Mouse (Mus musculus) liver, embryonic 13.5 days (tissue): ENCODE results near the gene Mrvi1. TPM values are rescaled to one million over a fixed set of nuclear protein-coding genes. Genes with fewer than 3 reads are reported as not detected.

ENCODE experiments used
- ATAC-seq: fragments of 200-750 bp; cut with Nextera tagmentation; 2 replicates; pipeline ENCODE4 v1.8.0; 2017; ENCODE audit warnings: low read depth, mild to moderate bottlenecking, moderate number of reproducible peaks, moderate library complexity
- DNase-seq: peaks from one replicate; pipeline ENCODE4 v3.0.0; 2022
- H3K27ac ChIP-seq: fragments of 300-500 bp; sonication (generic); 2 replicates; pipeline ENCODE4 v1.5.1; 2015; ENCODE audit warnings: moderate library complexity, mild to moderate bottlenecking, inconsistent platforms
- H3K27me3 ChIP-seq: fragments of 300-500 bp; sonication (generic); 2 replicates; pipeline ENCODE4 v1.6.1; 2015; ENCODE audit warnings: mild to moderate bottlenecking, inconsistent platforms
- H3K36me3 ChIP-seq: fragments of 300-500 bp; sonication (generic); 2 replicates; pipeline ENCODE4 v1.6.1; 2015; ENCODE audit warnings: mild to moderate bottlenecking, inconsistent platforms
- H3K4me1 ChIP-seq: fragments of 300-500 bp; sonication (generic); replicated peaks from 2 replicates; pipeline ENCODE4 v1.6.1; 2015; ENCODE audit warnings: inconsistent platforms
- H3K4me2 ChIP-seq: fragments of 300-500 bp; sonication (generic); 2 replicates; pipeline ENCODE4 v1.6.1; 2015; ENCODE audit warnings: inconsistent platforms, mild to moderate bottlenecking, moderate library complexity
- H3K4me3 ChIP-seq: fragments of 300-500 bp; sonication (generic); replicated peaks from 2 replicates; pipeline ENCODE4 v1.5.1; 2015; ENCODE audit warnings: mild to moderate bottlenecking, inconsistent platforms
- H3K9ac ChIP-seq: fragments of 300-500 bp; sonication (generic); 2 replicates; pipeline ENCODE4 v1.6.1; 2015; ENCODE audit warnings: mild to moderate bottlenecking, inconsistent platforms
- H3K9me3 ChIP-seq: fragments of 300-500 bp; sonication (generic); replicated peaks from 2 replicates; pipeline ENCODE4 v1.6.1; 2016; ENCODE audit warnings: inconsistent platforms
- WGBS: fragments of 180-500 bp; shearing (Covaris S2); methylation state at CpG from one replicate; pipeline ENCODE4 v1.1.7; 2015; ENCODE audit not compliant: insufficient replicate concordance; 5-methylcytosine and 5-hydroxymethylcytosine counted together
- polyA plus RNA-seq: library from polyadenylated mRNA; unstranded; fragments of >200 nt; fragmentation: Nextera tagmentation; extraction: Ambion mirVana; gene quantifications from 2 replicates; pipeline ENCODE4 v1.2.1, GENCODE M21; 2015

Gene Mrvi1
- polyA plus RNA-seq, 1 experiment from 2014 or later, result 6.2 TPM

DNA sequence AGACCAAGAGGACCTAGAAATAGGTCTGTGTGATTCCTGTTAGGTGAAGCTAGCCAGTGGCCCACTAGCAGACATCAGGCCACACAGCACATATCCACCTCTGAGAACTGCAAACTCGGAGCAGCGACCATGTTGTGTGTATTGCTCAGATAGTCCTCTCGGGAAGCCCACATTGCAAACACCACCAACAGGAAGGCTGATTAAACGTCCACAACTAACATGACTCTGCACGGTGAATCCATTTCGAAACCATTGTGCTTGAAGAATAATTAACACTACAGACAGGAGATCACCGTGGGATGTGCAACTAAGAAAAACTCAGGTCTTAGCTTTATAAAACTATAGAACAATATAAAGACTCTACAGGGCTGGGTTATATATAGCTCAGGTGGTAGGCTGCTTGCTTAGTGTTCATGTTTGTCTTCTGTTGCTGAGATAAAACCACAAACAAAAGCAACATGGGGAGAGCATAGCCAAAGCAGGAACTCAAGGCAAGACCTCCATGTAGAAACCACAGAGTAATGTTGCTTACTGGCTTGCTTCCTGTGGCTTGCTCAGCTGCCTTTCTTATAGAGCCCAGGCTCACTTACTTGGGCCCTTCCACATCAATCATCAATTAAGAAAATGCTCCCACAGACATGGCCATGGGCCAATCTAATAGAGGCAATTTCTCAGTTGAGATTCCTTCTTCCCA is 4.4 kb downstream of the Mrvi1 start:
- Histone ChIP-seq H3K4me1 (peaks cover 33% of the 10 kb centered on the region), H3K27ac (peak overlapping the region; percentile 6; the same call in 1 of the 2 replicates), H3K27me3 (no peaks in the 10 kb centered on the region), H3K9ac (no peak overlapping the region), H3K4me3 (no peak overlapping the region), H3K4me2 (no peak overlapping the region), H3K9me3 (no peaks in the 10 kb centered on the region), H3K36me3 (no peaks in the 10 kb centered on the region)
- 28% methylated on average over 7 of the region's 7 CpGs for WGBS
- ATAC-seq, result no peak; the same call in 1 of the 2 replicates
- no peak for DNase-seq

DNA sequence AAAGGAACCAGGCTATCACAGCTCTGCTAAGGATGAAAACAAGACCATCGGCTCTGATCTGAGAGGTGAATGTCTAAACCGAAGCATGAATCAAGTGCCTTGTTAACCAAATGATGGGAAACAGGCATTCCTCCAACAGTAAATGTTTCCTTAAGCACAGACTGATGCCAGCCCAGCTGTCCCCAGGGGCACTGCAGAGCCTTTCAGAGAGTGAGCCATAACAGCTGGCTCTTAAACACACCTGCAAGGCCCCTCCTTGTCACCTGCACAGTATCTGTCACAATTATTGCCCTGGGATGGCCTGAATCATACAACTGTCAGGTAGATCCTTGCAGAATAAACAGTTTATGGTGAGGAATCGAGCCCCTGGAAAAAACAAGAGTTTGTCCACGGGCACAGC is 8.8 kb downstream of the Mrvi1 start:
- Histone ChIP-seq H3K4me2 (no peak overlapping the region), H3K9ac (no peak overlapping the region), H3K27ac (no peak overlapping the region), H3K4me3 (no peak overlapping the region), H3K36me3 (no peaks in the 10 kb centered on the region), H3K27me3 (no peaks in the 10 kb centered on the region), H3K9me3 (no peaks in the 10 kb centered on the region), H3K4me1 (peaks cover 29% of the 10 kb centered on the region)
- no peak for ATAC-seq
- WGBS, result 68% methylated on average over 4 of the region's 4 CpGs
- DNase-seq, result no peak

DNA sequence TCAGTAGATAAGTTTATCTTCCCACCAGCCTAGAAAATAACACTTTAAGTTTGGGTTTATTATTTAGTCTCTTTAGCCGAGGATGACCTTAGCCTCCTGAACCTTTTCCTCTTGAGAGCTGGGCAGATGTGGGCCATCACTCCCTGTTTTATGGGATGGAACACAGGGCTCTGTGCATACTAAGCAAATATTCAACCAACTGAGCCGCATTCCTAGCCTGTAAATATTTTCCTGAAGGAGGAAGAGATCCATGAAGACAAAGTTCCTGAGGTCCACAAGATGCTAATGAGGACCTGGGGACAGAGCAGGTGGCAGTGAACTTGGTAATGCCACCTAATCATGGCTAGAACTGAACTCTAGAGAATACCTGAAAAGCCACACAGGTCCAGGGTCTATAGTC is 9.5 kb downstream of the Mrvi1 start:
- DNase-seq (no peak), ATAC-seq (no peak)
- WGBS, result 48% methylated on average over 2 of the region's 2 CpGs

DNA sequence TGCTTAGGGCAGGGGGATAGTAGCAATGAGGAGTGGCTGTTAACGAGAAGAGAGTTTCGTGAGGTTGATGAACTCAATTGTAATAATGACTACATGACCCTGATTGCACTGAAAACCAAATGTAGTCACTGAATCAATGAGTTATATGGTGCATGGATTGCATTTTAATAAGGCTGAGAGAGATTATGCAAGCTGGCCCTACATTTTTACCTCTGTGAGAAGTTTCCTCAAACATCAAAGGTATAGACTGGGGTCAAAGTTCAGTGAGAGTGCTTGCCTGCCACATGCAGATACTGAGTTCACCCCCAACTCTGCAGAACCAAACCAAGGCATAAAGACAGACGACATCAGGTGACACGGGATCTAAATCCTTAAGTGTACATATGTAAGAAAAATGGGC is 14.9 kb downstream of the Mrvi1 start:
- Histone ChIP-seq H3K27ac (no peak overlapping the region), H3K4me2 (no peak overlapping the region), H3K36me3 (no peaks in the 10 kb centered on the region), H3K4me1 (peaks cover 49% of the 10 kb centered on the region), H3K4me3 (no peak overlapping the region), H3K9ac (no peak overlapping the region), H3K9me3 (no peaks in the 10 kb centered on the region), H3K27me3 (no peaks in the 10 kb centered on the region)
- no peak for ATAC-seq
- 80% methylated on average over 4 of the region's 4 CpGs for WGBS
- no peak for DNase-seq

More for the DNA sequence above, 9.5 kb downstream of the Mrvi1 start:
- H3K9me3 ChIP-seq, result no peaks in the 10 kb centered on the region
- no peak overlapping the region for H3K9ac ChIP-seq
- H3K4me1 ChIP-seq, result peaks cover 23% of the 10 kb centered on the region
- H3K4me3 ChIP-seq, result no peak overlapping the region
- no peak overlapping the region for H3K4me2 ChIP-seq
- no peaks in the 10 kb centered on the region for H3K36me3 ChIP-seq
- no peak overlapping the region for H3K27ac ChIP-seq
- no peaks in the 10 kb centered on the region for H3K27me3 ChIP-seq

DNA sequence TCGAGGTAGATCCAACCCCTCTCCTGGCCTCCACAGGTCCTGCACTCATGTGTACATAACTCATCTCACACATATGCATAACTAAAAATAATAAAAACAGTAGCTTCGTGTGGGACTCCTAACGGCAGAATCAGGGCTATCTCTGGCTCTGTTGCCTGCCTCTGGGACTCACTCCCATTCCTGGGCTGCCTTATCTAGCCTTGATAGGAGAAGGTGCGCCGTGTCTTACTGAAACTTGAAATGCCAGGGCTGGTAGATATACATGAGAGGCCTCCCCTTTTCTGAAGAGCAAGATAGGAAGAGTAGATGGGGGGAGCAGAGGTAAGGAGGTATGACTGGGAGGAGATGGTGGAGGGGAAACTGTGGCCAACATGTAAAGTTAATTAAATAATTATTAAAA is 15.4 kb downstream of the Mrvi1 start:
- peak; percentile 78 for ATAC-seq
- Histone ChIP-seq H3K4me2 (no peak overlapping the region), H3K4me1 (peaks cover 53% of the 10 kb centered on the region), H3K9ac (no peak overlapping the region), H3K27me3 (no peaks in the 10 kb centered on the region), H3K9me3 (no peaks in the 10 kb centered on the region), H3K4me3 (no peak overlapping the region), H3K36me3 (no peaks in the 10 kb centered on the region), H3K27ac (no peak overlapping the region)
- no peak for DNase-seq
- 34% methylated on average over 5 of the region's 5 CpGs for WGBS

DNA sequence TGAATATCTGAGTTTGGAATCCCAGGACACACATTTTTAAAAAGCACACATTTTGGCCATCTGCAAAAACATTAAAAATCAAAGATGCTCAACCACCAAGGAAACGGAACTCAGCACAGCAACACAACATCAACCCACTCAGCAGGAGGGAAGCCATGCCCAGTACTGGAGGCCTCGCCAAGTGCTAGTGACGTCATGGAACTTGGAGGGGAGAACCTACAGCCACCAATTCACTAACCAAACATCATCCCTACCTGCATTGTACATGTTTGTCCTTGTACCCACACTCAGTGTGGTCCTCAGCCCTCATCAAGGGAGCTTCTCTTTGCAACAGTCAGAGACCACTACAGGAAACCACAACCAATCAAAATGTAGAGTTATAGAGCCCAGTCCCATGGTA is 16.9 kb downstream of the Mrvi1 start:
- whole genome bisulfite sequencing, result 78% methylated on average over 3 of the region's 3 CpGs
- no peak overlapping the region for H3K4me3 ChIP-seq
- no peaks in the 10 kb centered on the region for H3K36me3 ChIP-seq
- ATAC-seq (no peak), DNase-seq (no peak)
- no peak overlapping the region for H3K9ac ChIP-seq
- H3K4me1 ChIP-seq, result peaks cover 66% of the 10 kb centered on the region
- H3K9me3 ChIP-seq, result no peaks in the 10 kb centered on the region
- no peak overlapping the region for H3K4me2 ChIP-seq
- no peak overlapping the region for H3K27ac ChIP-seq
- no peaks in the 10 kb centered on the region for H3K27me3 ChIP-seq

DNA sequence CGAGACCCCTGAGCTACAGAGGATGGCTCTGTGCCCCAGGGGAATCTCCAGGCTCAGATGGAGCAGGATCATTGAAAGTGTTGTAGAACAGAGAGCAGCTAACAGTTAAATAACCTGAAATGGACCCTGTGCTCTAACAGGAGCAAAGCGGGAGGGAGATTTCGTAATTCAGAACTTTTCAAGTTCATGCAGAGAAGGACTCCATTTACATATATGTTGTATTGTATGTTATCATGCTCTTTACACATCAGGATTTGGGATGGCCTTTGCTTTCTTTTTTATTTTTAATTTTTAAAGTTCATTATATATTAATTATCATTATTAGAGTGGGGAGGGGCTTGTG is 18.6 kb downstream of the Mrvi1 start:
- Histone ChIP-seq H3K4me1 (peaks cover 67% of the 10 kb centered on the region), H3K36me3 (no peaks in the 10 kb centered on the region), H3K9ac (peak overlapping the region; percentile 0; the same call in 1 of the 2 replicates), H3K4me2 (0 out of 2 replicates have a peak overlapping the region, but pooled peaks have one; percentile 6), H3K9me3 (no peaks in the 10 kb centered on the region), H3K27me3 (no peaks in the 10 kb centered on the region), H3K4me3 (no peak overlapping the region), H3K27ac (0 out of 2 replicates have a peak overlapping the region, but pooled peaks have one; percentile 6)
- ATAC-seq (no peak), DNase-seq (no peak)
- WGBS, result 68% methylated on average over 3 of the region's 3 CpGs

DNA sequence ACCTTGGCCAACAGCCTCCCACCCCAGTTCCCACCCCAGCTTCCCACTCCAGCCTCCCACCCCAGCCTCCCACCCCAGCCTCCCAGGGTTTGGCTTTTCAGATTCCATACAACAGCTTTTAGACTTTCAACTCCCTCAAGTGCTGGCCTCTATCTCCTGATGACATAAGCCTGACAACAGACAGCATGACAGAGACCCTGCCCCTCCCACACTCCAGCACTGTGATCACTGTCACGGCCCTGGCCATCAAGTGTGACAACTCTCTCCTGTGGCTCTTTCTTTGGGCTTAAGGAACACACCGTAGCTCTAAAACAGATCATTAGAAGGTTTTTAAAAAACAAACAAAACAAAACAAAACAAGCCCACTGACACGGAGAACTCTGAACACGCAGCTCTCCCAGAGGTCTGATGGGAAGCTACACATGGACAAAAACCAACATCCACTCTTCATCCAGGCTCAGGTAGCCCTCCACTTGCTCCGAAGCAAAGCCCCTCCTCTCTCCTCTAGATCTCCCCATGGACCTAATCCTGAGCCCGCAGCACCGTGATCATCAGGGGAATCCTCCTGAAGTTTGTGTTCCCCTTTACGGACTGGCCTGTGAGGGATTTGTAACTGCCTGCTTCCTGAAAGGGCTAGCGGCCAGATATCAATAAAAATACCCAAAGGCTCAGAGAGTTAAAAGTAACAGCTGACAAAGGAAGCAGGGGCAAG is 19.2 kb downstream of the Mrvi1 start:
- peak; percentile 57 for ATAC-seq

DNA sequence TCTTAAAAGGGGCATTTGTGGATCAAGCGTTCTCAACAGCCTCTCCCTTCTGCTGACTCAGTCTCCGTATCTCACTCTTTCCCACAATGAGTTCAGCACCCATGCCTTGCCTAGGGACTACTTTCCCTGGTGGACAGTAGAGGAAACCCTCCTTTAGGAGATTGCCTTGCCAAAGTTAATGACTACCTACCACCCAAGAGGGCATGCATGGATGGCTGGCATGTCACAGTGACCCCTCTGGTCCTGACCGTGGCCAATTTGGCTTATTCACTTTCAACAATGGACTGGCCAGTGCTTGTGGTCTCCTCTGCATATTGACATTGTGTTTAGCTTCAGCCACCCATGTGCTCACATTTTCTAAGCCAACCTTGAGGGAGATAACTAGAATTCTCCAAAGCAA is 19.8 kb downstream of the Mrvi1 start:
- H3K4me2 ChIP-seq, result no peak overlapping the region
- no peaks in the 10 kb centered on the region for H3K9me3 ChIP-seq
- no peak overlapping the region for H3K4me3 ChIP-seq
- WGBS, result 79% methylated on average over 3 of the region's 3 CpGs
- H3K27ac ChIP-seq, result no peak overlapping the region
- H3K4me1 ChIP-seq, result peaks cover 65% of the 10 kb centered on the region
- H3K27me3 ChIP-seq, result no peaks in the 10 kb centered on the region
- H3K36me3 ChIP-seq, result no peaks in the 10 kb centered on the region
- ATAC-seq, result no peak
- no peak for DNase-seq
- no peak overlapping the region for H3K9ac ChIP-seq

More for the DNA sequence above, 19.2 kb downstream of the Mrvi1 start:
- 42% methylated on average over 9 of the region's 9 CpGs for WGBS
- H3K27ac ChIP-seq, result 0 out of 2 replicates have a peak overlapping the region, but pooled peaks have one; percentile 6
- 0 out of 2 replicates have a peak overlapping the region, but pooled peaks have one; percentile 6 for H3K4me2 ChIP-seq
- no peaks in the 10 kb centered on the region for H3K9me3 ChIP-seq
- H3K4me3 ChIP-seq, result no peak overlapping the region
- no peaks in the 10 kb centered on the region for H3K36me3 ChIP-seq
- H3K9ac ChIP-seq, result peak overlapping the region; percentile 0; the same call in 1 of the 2 replicates
- peaks cover 67% of the 10 kb centered on the region for H3K4me1 ChIP-seq
- no peak for DNase-seq
- no peaks in the 10 kb centered on the region for H3K27me3 ChIP-seq

DNA sequence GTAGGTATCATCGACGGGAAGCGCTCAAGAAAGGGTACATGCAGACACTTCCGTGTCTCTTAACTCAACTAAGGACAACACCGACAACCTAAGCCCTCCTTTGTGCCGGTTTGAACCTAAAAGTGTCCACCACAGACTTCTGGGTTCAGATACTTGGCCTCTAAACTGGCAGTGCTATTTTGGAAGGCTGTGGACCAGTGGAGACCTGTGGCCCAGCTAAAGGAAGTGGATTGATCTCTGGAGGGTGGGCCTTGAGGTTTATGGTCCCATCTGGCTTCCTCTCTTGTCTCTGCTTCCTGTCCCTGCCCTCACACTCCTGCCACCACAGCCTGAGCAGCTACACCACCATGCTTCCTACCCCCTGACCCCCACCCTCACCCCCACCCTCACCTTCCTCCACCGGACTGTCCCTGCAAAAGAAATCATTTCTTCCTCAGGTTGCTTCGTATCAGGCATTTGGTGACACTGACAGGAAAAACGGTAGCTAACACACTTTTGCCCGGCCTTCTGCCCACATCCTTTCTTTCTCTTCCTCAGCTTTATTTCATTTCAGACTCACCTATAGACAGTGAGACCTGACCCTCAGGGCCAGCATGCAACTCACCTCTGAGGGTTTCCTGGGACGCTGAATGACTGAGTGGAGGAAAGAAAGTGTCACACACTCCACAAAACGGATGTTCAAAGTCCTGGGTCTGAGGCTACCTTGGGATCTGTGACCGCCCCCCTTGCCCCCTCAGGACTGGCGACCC is 25.7 kb downstream of the Mrvi1 start:
- 31% methylated on average over 14 of the region's 14 CpGs for WGBS
- ATAC-seq (peak; percentile 39; the same call in 1 of the 2 replicates), DNase-seq (no peak)
- Histone ChIP-seq H3K9me3 (no peaks in the 10 kb centered on the region), H3K36me3 (no peaks in the 10 kb centered on the region), H3K27me3 (0 out of 2 replicates have a peak, but pooled peaks cover 3% of the 10 kb centered on the region), H3K9ac (no peak overlapping the region), H3K27ac (peak overlapping the region; percentile 30; the same call in 1 of the 2 replicates), H3K4me1 (peaks cover 38% of the 10 kb centered on the region), H3K4me3 (no peak overlapping the region), H3K4me2 (no peak overlapping the region)

DNA sequence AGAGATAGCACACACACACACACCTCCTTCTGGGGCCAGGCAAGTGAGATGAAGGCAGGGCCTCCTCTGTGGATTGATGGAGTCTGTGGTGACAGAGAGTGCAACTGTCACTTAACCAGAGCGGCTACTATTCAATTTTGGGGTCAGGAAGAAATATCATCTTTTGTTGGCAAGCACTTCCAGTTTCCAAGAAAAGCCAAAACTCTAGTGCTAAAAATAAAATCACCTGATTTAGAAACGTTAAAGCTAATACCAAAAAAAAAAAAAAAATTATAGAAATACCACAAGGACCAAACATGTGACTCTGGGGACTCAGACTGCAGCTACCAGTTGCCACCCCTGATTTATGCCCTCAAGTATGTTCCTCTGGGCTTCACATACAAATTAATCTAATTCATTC is 26.7 kb downstream of the Mrvi1 start:
- H3K27me3 ChIP-seq, result 0 out of 2 replicates have a peak, but pooled peaks cover 3% of the 10 kb centered on the region
- peaks cover 30% of the 10 kb centered on the region for H3K4me1 ChIP-seq
- no peak for ATAC-seq
- H3K36me3 ChIP-seq, result no peaks in the 10 kb centered on the region
- no peaks in the 10 kb centered on the region for H3K9me3 ChIP-seq
- no peak overlapping the region for H3K9ac ChIP-seq
- 46% methylated on average over 2 of the region's 2 CpGs for WGBS
- H3K27ac ChIP-seq, result no peak overlapping the region
- no peak overlapping the region for H3K4me2 ChIP-seq
- no peak overlapping the region for H3K4me3 ChIP-seq
- DNase-seq, result no peak
